Mouse (Mus musculus): ENCODE results near the gene C130050O18Rik.
"Not testable (repeated sequence)": the region's sequence is repeated elsewhere in the genome, so short reads cannot be mapped to it uniquely, and the experiment has no call there.

The C130050O18Rik gene

GRCm38 (mm10) chr5:139378271-139378556 lies 26.9 kb upstream of the C130050O18Rik start:
- in situ Hi-C loops (cut with MboI; ENCODE audit: low pct_unique_long_range_greater_than_20kb in 1 of 2, low sequenced_read_pairs in 2 of 2, unreplicated experiment in 1 of 2) = no loop called here

- in situ Hi-C loops (cut with MboI; ENCODE audit: low pct_unique_long_range_greater_than_20kb in 1 of 2, low sequenced_read_pairs in 2 of 2, unreplicated experiment in 1 of 2) = no loop called here
Measured at GRCm38 (mm10) chr5:139378986-139379629, 26.0 kb upstream of the C130050O18Rik start.

- in situ Hi-C loops (cut with MboI; ENCODE audit: low pct_unique_long_range_greater_than_20kb in 1 of 2, low sequenced_read_pairs in 2 of 2, unreplicated experiment in 1 of 2) = no loop called here
Measured at GRCm38 (mm10) chr5:139379771-139380384, 25.2 kb upstream of the C130050O18Rik start.

GRCm38 (mm10) chr5:139380385-139381248 lies 24.5 kb upstream of the C130050O18Rik start:
- in situ Hi-C loops (cut with MboI; ENCODE audit: low pct_unique_long_range_greater_than_20kb in 1 of 2, low sequenced_read_pairs in 2 of 2, unreplicated experiment in 1 of 2) = no loop called here

- in situ Hi-C loops (cut with MboI; ENCODE audit: low pct_unique_long_range_greater_than_20kb in 1 of 2, low sequenced_read_pairs in 2 of 2, unreplicated experiment in 1 of 2) = no loop called here
Measured at GRCm38 (mm10) chr5:139381586-139382513, 23.2 kb upstream of the C130050O18Rik start.

- in situ Hi-C loops (cut with MboI; ENCODE audit: low pct_unique_long_range_greater_than_20kb in 1 of 2, low sequenced_read_pairs in 2 of 2, unreplicated experiment in 1 of 2) = no loop called here
Measured at GRCm38 (mm10) chr5:139382760-139383159, 22.3 kb upstream of the C130050O18Rik start.

- in situ Hi-C loops (cut with MboI; ENCODE audit: low pct_unique_long_range_greater_than_20kb in 1 of 2, low sequenced_read_pairs in 2 of 2, unreplicated experiment in 1 of 2) = no loop called here
Measured at GRCm38 (mm10) chr5:139383234-139383633, 21.8 kb upstream of the C130050O18Rik start.

GRCm38 (mm10) chr5:139384531-139384930 lies 20.5 kb upstream of the C130050O18Rik start:
- in situ Hi-C loops (cut with MboI; ENCODE audit: low pct_unique_long_range_greater_than_20kb in 1 of 2, low sequenced_read_pairs in 2 of 2, unreplicated experiment in 1 of 2) = no loop called here

GRCm38 (mm10) chr5:139386047-139386446 lies 19.0 kb upstream of the C130050O18Rik start:
- in situ Hi-C loops (cut with MboI; ENCODE audit: low pct_unique_long_range_greater_than_20kb in 1 of 2, low sequenced_read_pairs in 2 of 2, unreplicated experiment in 1 of 2) = no loop called here

- in situ Hi-C loops (cut with MboI; ENCODE audit: low pct_unique_long_range_greater_than_20kb in 1 of 2, low sequenced_read_pairs in 2 of 2, unreplicated experiment in 1 of 2) = no loop called here
Measured at GRCm38 (mm10) chr5:139387329-139388194, 17.5 kb upstream of the C130050O18Rik start.

GRCm38 (mm10) chr5:139388195-139388570 lies 16.9 kb upstream of the C130050O18Rik start:
- in situ Hi-C loops (cut with MboI; ENCODE audit: low pct_unique_long_range_greater_than_20kb in 1 of 2, low sequenced_read_pairs in 2 of 2, unreplicated experiment in 1 of 2) = no loop called here

- in situ Hi-C loops (cut with MboI; ENCODE audit: low pct_unique_long_range_greater_than_20kb in 1 of 2, low sequenced_read_pairs in 2 of 2, unreplicated experiment in 1 of 2) = no loop called here
Measured at GRCm38 (mm10) chr5:139388694-139389675, 16.1 kb upstream of the C130050O18Rik start.

- in situ Hi-C loops (cut with MboI; ENCODE audit: low pct_unique_long_range_greater_than_20kb in 1 of 2, low sequenced_read_pairs in 2 of 2, unreplicated experiment in 1 of 2) = no loop called here
Measured at GRCm38 (mm10) chr5:139389676-139390061, 15.4 kb upstream of the C130050O18Rik start.

GRCm38 (mm10) chr5:139390324-139391119 lies 14.6 kb upstream of the C130050O18Rik start:
- in situ Hi-C loops (cut with MboI; ENCODE audit: low pct_unique_long_range_greater_than_20kb in 1 of 2, low sequenced_read_pairs in 2 of 2, unreplicated experiment in 1 of 2) = not testable (repeated sequence)

- in situ Hi-C loops (cut with MboI; ENCODE audit: low pct_unique_long_range_greater_than_20kb in 1 of 2, low sequenced_read_pairs in 2 of 2, unreplicated experiment in 1 of 2) = no loop called here
Measured at GRCm38 (mm10) chr5:139391309-139391990, 13.6 kb upstream of the C130050O18Rik start.
